Comparison of ENCODE assay signal across 8 mouse cellular contexts in genomic region chr1:58445143-58445722, GRCm38 (mm10). TPM values are rescaled to one million over a fixed set of nuclear protein-coding genes. Genes with fewer than 3 reads are reported as not detected.
A peak's percentile ranks its signal among the peaks of the same experiment; 100 is the strongest.
DNase-seq lines count a peak whose midpoint lies in the region; ATAC-seq and TF ChIP-seq lines count a peak whose summit lies in the region.

TSS of gene Nif3l1 (plus strand) at chr1:58445151.
TSS of gene Ppil3 (minus strand) at chr1:58445486.

- under 1% methylated on average over 33 of the region's 33 CpGs for WGBS in cerebellum, adult 2 months
- 2% methylated on average over 33 of the region's 33 CpGs for WGBS in forebrain, postnatal 0 days
- under 1% methylated on average over 33 of the region's 33 CpGs for whole genome bisulfite sequencing in lung, embryonic 15.5 days

- H3K36me3 ChIP-seq in MEL (ENCODE audit: control insufficient read depth in 1 of 2, insufficient read depth in 2 of 2, low read length in 2 of 2) = no peaks in the 10 kb centered on the region; a peak in 1 of 4 replicates
- peaks cover 6% of the 10 kb centered on the region for H3K36me3 ChIP-seq in forebrain, postnatal 0 days (ENCODE audit: insufficient read depth)
- peaks cover 21% of the 10 kb centered on the region for H3K36me3 ChIP-seq in lung, embryonic 15.5 days

- peak; percentile 63 to 88; a peak in 3 of 4 replicates for TF ChIP-seq POLR2A in MEL (IDR thresholded peaks at IDR 0.05; ENCODE audit: control insufficient read depth in 1 of 2, insufficient read depth in 1 of 2, low read depth in 1 of 2, low read length in 2 of 2, poor library complexity in 1 of 2)
- TF ChIP-seq POLR2A in cerebellum, adult 2 months (IDR thresholded peaks at IDR 0.05; ENCODE audit: borderline replicate concordance, insufficient read depth, low read length) = peak; percentile 59; the same call in 1 of the 2 replicates

- peak within 1 kb of the TSS; percentile 61 for H3K4me2 ChIP-seq in forebrain, postnatal 0 days (ENCODE audit: low read depth)
- H3K4me2 ChIP-seq in lung, embryonic 15.5 days = peak within 1 kb of the TSS; percentile 69

- TF ChIP-seq EP300 in MEL (IDR thresholded peaks at IDR 0.05; ENCODE audit: low read depth in 1 of 2, low read length in 2 of 2) = peak in 1 of 2 experiments; percentile 12; a peak in 1 of 4 replicates

- H3K27me3 ChIP-seq in MEL (ENCODE audit: control insufficient read depth in 1 of 2, insufficient read depth in 2 of 2, low read length in 2 of 2) = no peaks in the 10 kb centered on the region
- H3K27me3 ChIP-seq in cerebellum, adult 2 months (ENCODE audit: control insufficient read depth, insufficient read depth, low read length) = no peaks in the 10 kb centered on the region
- H3K27me3 ChIP-seq in forebrain, postnatal 0 days (ENCODE audit: insufficient read depth, low read length) = no peaks in the 10 kb centered on the region
- no peaks in the 10 kb centered on the region for H3K27me3 ChIP-seq in lung, embryonic 15.5 days

- TF ChIP-seq RAD21 in MEL (IDR thresholded peaks at IDR 0.05; ENCODE audit: low read depth, low read length) = no peak

- peak; percentile 96 for DNase-seq in MEL (ENCODE audit: low read depth, low spot score)
- DNase-seq in cerebellum, adult 2 months = peak; percentile 82 to 84
- peak; percentile 94 for DNase-seq in forebrain, postnatal 0 days
- DNase-seq in heart, postnatal 4 days = peak; percentile 81
- DNase-seq in layer of hippocampus, adult 8-10 months (ENCODE audit: low spot score in 2 of 2) = peak; percentile 92
- DNase-seq in ovary, adult 18-20 months (ENCODE audit: low spot score) = peak; percentile 82
- DNase-seq in thymus, postnatal 0 days (ENCODE audit: low spot score) = peak; percentile 90

- peaks cover 17% of the 10 kb centered on the region for H3K79me2 ChIP-seq in MEL (ENCODE audit: control insufficient read depth, insufficient read depth, low read length, poor library complexity)

- H3K4me1 ChIP-seq in MEL (ENCODE audit: control insufficient read depth in 1 of 2, insufficient read depth in 2 of 2, low read length in 2 of 2) = peaks cover 2 to 6% of the 10 kb centered on the region in 2 experiments; a peak in 2 of 4 replicates
- peaks cover 9% of the 10 kb centered on the region for H3K4me1 ChIP-seq in cerebellum, adult 2 months (ENCODE audit: control insufficient read depth, insufficient read depth, low read length)
- H3K4me1 ChIP-seq in forebrain, postnatal 0 days (ENCODE audit: insufficient read depth) = peaks cover 10% of the 10 kb centered on the region; the same call in 1 of the 2 replicates
- H3K4me1 ChIP-seq in lung, embryonic 15.5 days = peaks cover 20% of the 10 kb centered on the region

- peak within 1 kb of the TSS; percentile 87 for H3K9ac ChIP-seq in MEL (ENCODE audit: control insufficient read depth, low read depth, low read length, poor library complexity, severe bottlenecking)
- H3K9ac ChIP-seq in forebrain, postnatal 0 days = peak within 1 kb of the TSS; percentile 86
- peak within 1 kb of the TSS; percentile 82 for H3K9ac ChIP-seq in lung, embryonic 15.5 days

- no peaks in the 10 kb centered on the region for H3K9me3 ChIP-seq in MEL (replicated peaks; ENCODE audit: insufficient read depth, low read length)
- no peaks in the 10 kb centered on the region for H3K9me3 ChIP-seq in forebrain, postnatal 0 days (ENCODE audit: low read length)
- H3K9me3 ChIP-seq in lung, embryonic 15.5 days = no peaks in the 10 kb centered on the region

- no peak; a peak in 1 of 6 replicates for TF ChIP-seq CTCF in MEL (IDR thresholded peaks at IDR 0.05 in 2 of 3, conservative IDR thresholded peaks at IDR 0.05 in 1 of 3; ENCODE audit: control insufficient read depth in 1 of 3, insufficient read depth in 1 of 3, low read depth in 2 of 3, low read length in 3 of 3, poor library complexity in 1 of 3, severe bottlenecking in 1 of 3)
- no peak for TF ChIP-seq CTCF in cerebellum, adult 2 months (IDR thresholded peaks at IDR 0.05; ENCODE audit: borderline replicate concordance, insufficient read depth, low read depth, low read length)
- peak; percentile 50 for TF ChIP-seq CTCF in forebrain, postnatal 0 days (IDR thresholded peaks at IDR 0.05; ENCODE audit: low read depth)

- H3K27ac ChIP-seq in MEL (ENCODE audit: control insufficient read depth, low read depth, low read length) = peak within 1 kb of the TSS; percentile 87
- no peak within 1 kb of the TSS for H3K27ac ChIP-seq in cerebellum, adult 2 months (ENCODE audit: insufficient read depth, low read length)
- H3K27ac ChIP-seq in forebrain, postnatal 0 days (ENCODE audit: low read depth, low read length) = peak within 1 kb of the TSS; percentile 95
- peak within 1 kb of the TSS; percentile 97 for H3K27ac ChIP-seq in lung, embryonic 15.5 days

- ATAC-seq in forebrain, postnatal 0 days = peak; percentile 98
- ATAC-seq in lung, embryonic 15.5 days (ENCODE audit: borderline replicate concordance, extremely low read depth, low FRiP score, low TSS enrichment) = peak; percentile 97

- H3K4me3 ChIP-seq in MEL (ENCODE audit: control insufficient read depth in 1 of 2, insufficient read depth in 1 of 2, low read depth in 2 of 2, low read length in 2 of 2) = peak within 1 kb of the TSS; percentile 84 to 90
- H3K4me3 ChIP-seq in cerebellum, adult 2 months (replicated peaks; ENCODE audit: insufficient read depth, low read depth, low read length) = peak within 1 kb of the TSS; percentile 69
- peak within 1 kb of the TSS; percentile 67 for H3K4me3 ChIP-seq in forebrain, postnatal 0 days (ENCODE audit: low read depth, low read length)
- peak within 1 kb of the TSS; percentile 80 for H3K4me3 ChIP-seq in lung, embryonic 15.5 days

TF ChIP-seq in MEL, 35 proteins besides CTCF, POLR2A, EP300 and RAD21 (continues in another document):
- no peak for TF ChIP-seq GATA1 (IDR thresholded peaks at IDR 0.05; ENCODE audit: low read depth, low read length)
- TF ChIP-seq CHD2 (IDR thresholded peaks at IDR 0.05; ENCODE audit: low read length) = no peak; the same call in 1 of the 2 replicates
- TF ChIP-seq ZMIZ1 (IDR thresholded peaks at IDR 0.05; ENCODE audit: low read depth, low read length) = peak; percentile 77
- TF ChIP-seq ZKSCAN1 (IDR thresholded peaks at IDR 0.05; ENCODE audit: low read depth, low read length) = no peak
- no peak for TF ChIP-seq POLR2AphosphoS5 (IDR thresholded peaks at IDR 0.05; ENCODE audit: borderline replicate concordance, low read depth, low read length)
- no peak for TF ChIP-seq TAL1 (IDR thresholded peaks at IDR 0.05; ENCODE audit: low read length)
- TF ChIP-seq ELF1 (IDR thresholded peaks at IDR 0.05; ENCODE audit: low read depth, low read length) = peak; percentile 92
- no peak for TF ChIP-seq SMC3 (IDR thresholded peaks at IDR 0.05; ENCODE audit: low read depth, low read length)
- TF ChIP-seq ETS1 (IDR thresholded peaks at IDR 0.05; ENCODE audit: low read depth, low read length) = 0 out of 2 replicates have a peak, but pooled peaks have one; percentile 40
- peak; percentile 71 for TF ChIP-seq MAX (IDR thresholded peaks at IDR 0.05; ENCODE audit: low read length)
- TF ChIP-seq MXI1 (IDR thresholded peaks at IDR 0.05; ENCODE audit: low read depth, low read length) = peak; percentile 74
- TF ChIP-seq KAT2A (conservative IDR thresholded peaks at IDR 0.05; ENCODE audit: low read depth, low read length) = peak; percentile 81
- TF ChIP-seq ZC3H11A (IDR thresholded peaks at IDR 0.05; ENCODE audit: low read depth, low read length) = no peak
- TF ChIP-seq USF1 (IDR thresholded peaks at IDR 0.05; ENCODE audit: low read depth, low read length) = no peak
- no peak for TF ChIP-seq CHD1 (IDR thresholded peaks at IDR 0.05; ENCODE audit: low read depth, low read length)
- peak; percentile 82; the same call in 1 of the 2 replicates for TF ChIP-seq POLR2AphosphoS2 (IDR thresholded peaks at IDR 0.05; ENCODE audit: low read length)
- TF ChIP-seq E2F4 (IDR thresholded peaks at IDR 0.05; ENCODE audit: borderline replicate concordance, low read depth, low read length) = no peak
- TF ChIP-seq NRF1 (IDR thresholded peaks at IDR 0.05; ENCODE audit: insufficient read depth, low read depth, low read length, poor library complexity, severe bottlenecking) = peak; percentile 21; the same call in 1 of the 2 replicates
- TF ChIP-seq JUND (IDR thresholded peaks at IDR 0.05; ENCODE audit: low read depth, low read length) = no peak
- peak; percentile 94 for TF ChIP-seq SIN3A (IDR thresholded peaks at IDR 0.05; ENCODE audit: low read length)
- no peak for TF ChIP-seq MYB (IDR thresholded peaks at IDR 0.05; ENCODE audit: low read depth, low read length)
- peak; percentile 77 for TF ChIP-seq TBP (IDR thresholded peaks at IDR 0.05; ENCODE audit: low read depth, low read length)
- TF ChIP-seq RCOR1 (IDR thresholded peaks at IDR 0.05; ENCODE audit: low read depth, low read length) = no peak
- TF ChIP-seq GABPA (IDR thresholded peaks at IDR 0.05; ENCODE audit: low read depth, low read length) = no peak

RNA-seq across cellular contexts. Expression of gene Nif3l1, which starts in this region (rescaled TPM):
- total RNA-seq in MEL (2012; rRNA removed) = 26.9 and 28.5 TPM in 2 replicates
- 10 to 100 TPM in 1 of 2 experiments, not detected in 1; 32.8 TPM for polyA plus RNA-seq in MEL (2012; ENCODE audit: insufficient read depth in 1 of 2, insufficient read length in 2 of 2, low read depth in 1 of 2, low replicate concordance in 2 of 2, missing spikeins in 1 of 2)
- polyA plus RNA-seq in cerebellum, adult 2 months (2012; rRNA removed) = 29.1 and 32.4 TPM in 2 replicates
- total RNA-seq in forebrain, postnatal 0 days (2014; rRNA removed) = 41.6 and 46.8 TPM in 2 replicates
- polyA plus RNA-seq in forebrain, postnatal 0 days (2015; fragmentation: Nextera tagmentation; extraction: Ambion mirVana) = 41.5 and 48.5 TPM in 2 replicates
- total RNA-seq in heart, postnatal 4 days (2021) = 10 to 100 TPM; 13.7 to 18.4 TPM
- 10 to 100 TPM; 15.7 to 30.6 (median 22.0) TPM for total RNA-seq in layer of hippocampus, adult 8-10 months (2022)
- 40.4 and 42.4 TPM in 2 replicates for polyA plus RNA-seq in lung, embryonic 15.5 days (2015; fragmentation: Nextera tagmentation; extraction: Ambion mirVana)
- 25.6 and 25.7 TPM in 2 replicates for polyA plus RNA-seq in thymus, postnatal 0 days (2015; fragmentation: Nextera tagmentation; extraction: Ambion mirVana)

RNA-seq across cellular contexts. Expression of gene Ppil3, which starts in this region (rescaled TPM):
- total RNA-seq in MEL (2012; rRNA removed) = 74.3 and 84.9 TPM in 2 replicates
- 100 to 1,000 TPM in 1 of 2 experiments, 10 to 100 TPM in 1; 76.8 to 503 TPM for polyA plus RNA-seq in MEL (2012; ENCODE audit: insufficient read depth in 1 of 2, insufficient read length in 2 of 2, low read depth in 1 of 2, low replicate concordance in 2 of 2, missing spikeins in 1 of 2)
- 30.0 and 31.0 TPM in 2 replicates for polyA plus RNA-seq in cerebellum, adult 2 months (2012; rRNA removed)
- 29.0 and 48.5 TPM in 2 replicates for total RNA-seq in forebrain, postnatal 0 days (2014; rRNA removed)
- 53.5 and 55.4 TPM in 2 replicates for polyA plus RNA-seq in forebrain, postnatal 0 days (2015; fragmentation: Nextera tagmentation; extraction: Ambion mirVana)
- total RNA-seq in heart, postnatal 4 days (2021) = 10 to 100 TPM; 18.9 to 19.8 TPM
- 10 to 100 TPM; 26.9 to 34.1 (median 31.9) TPM for total RNA-seq in layer of hippocampus, adult 8-10 months (2022)
- 49.2 and 54.9 TPM in 2 replicates for polyA plus RNA-seq in lung, embryonic 15.5 days (2015; fragmentation: Nextera tagmentation; extraction: Ambion mirVana)
- 68.1 and 78.5 TPM in 2 replicates for polyA plus RNA-seq in thymus, postnatal 0 days (2015; fragmentation: Nextera tagmentation; extraction: Ambion mirVana)
